In the genomic region with DNA sequence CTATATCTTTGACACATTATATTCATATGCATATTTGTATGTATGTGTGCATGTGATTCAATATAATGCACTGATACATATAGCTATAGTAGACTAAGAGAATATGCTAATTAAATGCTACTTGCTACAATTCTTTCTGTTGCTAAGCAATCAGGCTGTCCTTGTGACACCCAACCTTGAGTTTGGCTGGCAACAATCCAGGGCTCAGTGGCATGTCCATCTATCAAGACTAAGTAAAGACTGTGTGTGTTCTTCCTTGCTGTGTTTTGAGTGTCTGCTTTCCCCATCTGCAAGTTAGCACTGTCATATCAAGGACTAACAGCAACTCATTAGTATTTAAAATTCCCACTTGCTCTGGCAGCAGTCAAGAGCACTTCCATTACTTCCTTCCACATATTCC, we compare ENCODE assay signal across 15 mouse cellular contexts.
DNase-seq lines count a peak whose midpoint lies in the region; ATAC-seq lines count a peak whose summit lies in the region.
"Had no signal": no experiment of that assay in that cellular context is flagged by ENCODE, and none has a peak within 500 bp of the region (broad histone marks: within the 10 kb centered on the region; RNA-seq: fewer than 3 reads in every experiment).

No protein-coding gene starts in this region.

- H3K36me3 ChIP-seq in hindbrain, embryonic 12.5 days: no peaks in the 10 kb centered on the region
- no peaks in the 10 kb centered on the region for H3K36me3 ChIP-seq in forebrain, embryonic 16.5 days (ENCODE audit: control insufficient read depth, insufficient read depth)
- H3K36me3 ChIP-seq: embryonic facial prominence, embryonic 13.5 days; forebrain, embryonic 10.5 days; G1E had no signal

- intact Hi-C loops in heart, postnatal 25 days (cut with DNase I): no loop called here

- peak; percentile 66 for ATAC-seq in hindbrain, embryonic 12.5 days (ENCODE audit: low FRiP score)
- no peak for ATAC-seq in inflammation-experienced regulatory T-cells, adult 6 months
- no peak; the same call in 1 of the 2 replicates for ATAC-seq in forebrain, embryonic 16.5 days
- ATAC-seq: intestine, embryonic 16.5 days had no signal

- DNase-seq in heart, postnatal 4 days: peak; percentile 12
- no peak for DNase-seq in heart, postnatal 25 days (ENCODE audit: low spot score)
- peak; percentile 9 for DNase-seq in ovary, postnatal 36 days (ENCODE audit: low spot score)
- no peak for DNase-seq in ovary, postnatal 10 days (ENCODE audit: low spot score)
- DNase-seq: cerebellum, adult 9-10 months; heart, adult 11 months; kidney, postnatal 36 days had no signal

- peaks cover 7% of the 10 kb centered on the region for H3K4me1 ChIP-seq in hindbrain, embryonic 12.5 days
- no peaks in the 10 kb centered on the region for H3K4me1 ChIP-seq in forebrain, embryonic 16.5 days (replicated peaks; ENCODE audit: control insufficient read depth, insufficient read depth, low read length)
- H3K4me1 ChIP-seq: forebrain, embryonic 10.5 days had no signal

- H3K27ac ChIP-seq in hindbrain, embryonic 12.5 days: no peak overlapping the region
- H3K27ac ChIP-seq in forebrain, embryonic 16.5 days (ENCODE audit: low read length): no peak overlapping the region
- H3K27ac ChIP-seq: embryonic facial prominence, embryonic 13.5 days; forebrain, embryonic 10.5 days; macrophage had no signal

- no peak overlapping the region for H3K9ac ChIP-seq in hindbrain, embryonic 12.5 days
- no peak overlapping the region for H3K9ac ChIP-seq in forebrain, embryonic 16.5 days (replicated peaks; ENCODE audit: low read depth, low read length)
- H3K9ac ChIP-seq: embryonic facial prominence, embryonic 13.5 days had no signal

- no peaks in the 10 kb centered on the region for H3K9me3 ChIP-seq in hindbrain, embryonic 12.5 days (replicated peaks)
- no peaks in the 10 kb centered on the region for H3K9me3 ChIP-seq in forebrain, embryonic 16.5 days (ENCODE audit: control insufficient read depth, low read length)
- H3K9me3 ChIP-seq: embryonic facial prominence, embryonic 13.5 days; forebrain, embryonic 10.5 days; G1E had no signal

- H3K27me3 ChIP-seq in hindbrain, embryonic 12.5 days: no peaks in the 10 kb centered on the region
- H3K27me3 ChIP-seq in forebrain, embryonic 16.5 days (replicated peaks; ENCODE audit: control insufficient read depth, insufficient read depth, low read length): no peaks in the 10 kb centered on the region
- H3K27me3 ChIP-seq: embryonic facial prominence, embryonic 13.5 days had no signal

- no peak overlapping the region for H3K4me2 ChIP-seq in hindbrain, embryonic 12.5 days (replicated peaks)
- H3K4me2 ChIP-seq in forebrain, embryonic 16.5 days (ENCODE audit: low read length): no peak overlapping the region
- H3K4me2 ChIP-seq: embryonic facial prominence, embryonic 13.5 days had no signal

- no peak overlapping the region for H3K4me3 ChIP-seq in hindbrain, embryonic 12.5 days
- H3K4me3 ChIP-seq in forebrain, embryonic 16.5 days (replicated peaks; ENCODE audit: low read length): no peak overlapping the region
- H3K4me3 ChIP-seq: embryonic facial prominence, embryonic 13.5 days; forebrain, embryonic 10.5 days had no signal

Comparison
In these comparisons a context has a peak if more than half of its experiments do, and no peak if none do; other contexts are left out.
1. DNase-seq: peak in heart, postnatal 4 days (single experiment) and ovary, postnatal 36 days (single experiment); none in heart, postnatal 25 days (single experiment) and ovary, postnatal 10 days (single experiment).